Mouse (Mus musculus) thymus, adult 2 months (tissue): Measurements from ENCODE around the gene 4931428F04Rik.

Source experiments
- CTCF ChIP-seq: fragments of 200-500 bp; IDR thresholded peaks from 2 replicates; pipeline ENCODE4 v1.5.1; 2012; ENCODE audit warnings: mild to moderate bottlenecking, control low read depth, low read length, moderate library complexity, borderline replicate concordance; ENCODE audit not compliant: control insufficient read depth, poor library complexity, insufficient read depth; ENCODE audit errors: extremely low read depth
- POLR2A ChIP-seq: fragments of 200-500 bp; IDR thresholded peaks from 2 replicates; pipeline ENCODE4 v1.6.1; 2012; ENCODE audit warnings: mild to moderate bottlenecking, low read length, control low read depth, moderate library complexity; ENCODE audit not compliant: control insufficient read depth, poor library complexity, insufficient read depth; ENCODE audit errors: extremely low read depth

DNA sequence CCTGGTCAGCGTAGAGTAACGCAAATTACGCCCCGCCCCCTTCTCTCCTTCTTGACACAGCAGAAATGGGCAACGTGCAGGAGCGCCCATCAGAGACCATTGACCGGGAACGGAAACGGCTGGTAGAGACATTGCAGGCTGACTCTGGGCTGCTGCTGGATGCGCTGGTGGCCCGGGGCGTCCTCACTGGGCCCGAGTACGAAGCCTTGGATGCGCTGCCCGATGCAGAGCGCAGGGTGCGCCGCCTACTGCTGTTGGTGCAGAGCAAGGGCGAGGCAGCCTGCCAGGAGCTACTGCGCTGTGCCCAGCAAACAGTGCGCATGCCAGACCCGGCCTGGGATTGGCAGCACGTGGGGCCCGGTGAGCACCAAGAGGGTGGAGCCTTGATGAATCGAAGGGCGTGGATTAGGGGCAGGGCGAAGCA is 10.7 kb downstream of the 4931428F04Rik start:
- TF ChIP-seq CTCF = no peak
- no peak for TF ChIP-seq POLR2A
